Mouse (Mus musculus) gastrocnemius, adult 2 months (tissue): ENCODE results near the gene Ddx19a. TPM values are rescaled to one million over a fixed set of nuclear protein-coding genes. Genes with fewer than 3 reads are reported as not detected.
A peak's percentile ranks its signal among the peaks of the same experiment; 100 is the strongest.
"Not testable (repeated sequence)": the region's sequence is repeated elsewhere in the genome, so short reads cannot be mapped to it uniquely, and the experiment has no call there.

Source experiments
- DNase-seq: peaks from one replicate; pipeline ENCODE4 v3.0.0; 2022
- H3K27ac ChIP-seq: fragments of 200-600 bp; 2 replicates; pipeline ENCODE4 v1.8.1; 2022; ENCODE audit warnings: mild to moderate bottlenecking
- H3K4me3 ChIP-seq: fragments of 200-600 bp; 2 replicates; pipeline ENCODE4 v1.8.1; 2022; ENCODE audit warnings: mild to moderate bottlenecking, moderate library complexity
- CTCF ChIP-seq: fragments of 200-600 bp; IDR thresholded peaks from 2 replicates; pipeline ENCODE4 v1.8.1; 2022; ENCODE audit warnings: antibody characterized with exemption, mild to moderate bottlenecking, moderate library complexity
- intact Hi-C: fragments of 180-260 bp; cut with DNase I; formaldehyde crosslinking; loops from one replicate; pipeline ENCODE4 v1.15.1; 2025
- microRNA-seq: library from miRNA; unstranded; fragments of <30 nt; microRNA quantifications from one replicate; pipeline ENCODE4 v1.2.0, GENCODE M21; 2021
- total RNA-seq, 2 experiments: library from RNA; stranded (reverse); gene quantifications; 2 replicates each; pipeline ENCODE4 v1.2.3; 2021

The Ddx19a gene
- total RNA-seq, 2 experiments from 2014 or later = 29.4 to 30.2 TPM

GRCm38 (mm10) chr8:110940682-110941452 is 56.7 kb downstream of the Ddx19a start:
- Histone ChIP-seq H3K27ac (peak overlapping the region; percentile 90), H3K4me3 (peak overlapping the region; percentile 26)
- DNase-seq = peak; percentile 33
- no peak for TF ChIP-seq CTCF
- intact Hi-C loops = no loop called here

GRCm38 (mm10) chr8:110938882-110939589 is 58.6 kb downstream of the Ddx19a start:
- TF ChIP-seq CTCF = no peak
- Histone ChIP-seq H3K27ac (peak overlapping the region; percentile 90), H3K4me3 (peak overlapping the region; percentile 18)
- intact Hi-C loops = no loop called here
- DNase-seq = peak; percentile 70

GRCm38 (mm10) chr8:110936217-110936616 is 61.4 kb downstream of the Ddx19a start:
- peak overlapping the region; percentile 77 for H3K27ac ChIP-seq
- peak; percentile 82 for DNase-seq
- intact Hi-C loops = no loop called here
- no peak for TF ChIP-seq CTCF
- H3K4me3 ChIP-seq = peak overlapping the region; percentile 44

GRCm38 (mm10) chr8:110933272-110933671 is 64.3 kb downstream of the Ddx19a start:
- Histone ChIP-seq H3K4me3 (no peak overlapping the region), H3K27ac (no peak overlapping the region)
- intact Hi-C loops = no loop called here
- no peak for TF ChIP-seq CTCF
- no peak for DNase-seq

- Histone ChIP-seq H3K4me3 (no peak overlapping the region), H3K27ac (0 out of 2 replicates have a peak overlapping the region, but pooled peaks have one; percentile 72)
- TF ChIP-seq CTCF = no peak
- no peak for DNase-seq
- intact Hi-C loops = no loop called here
These were observed 65.2 kb downstream of the Ddx19a start for GRCm38 (mm10) chr8:110932444-110932843.

- intact Hi-C loops = no loop called here
- peak overlapping the region; percentile 32 for H3K4me3 ChIP-seq
- TF ChIP-seq CTCF = no peak
- H3K27ac ChIP-seq = peak overlapping the region; percentile 72
- DNase-seq = peak; percentile 82
These were observed 66.2 kb downstream of the Ddx19a start for GRCm38 (mm10) chr8:110931176-110931939.

- H3K4me3 ChIP-seq, H3K27ac ChIP-seq, intact Hi-C loops, DNase-seq: not testable (repeated sequence)
These were observed 67.9 kb downstream of the Ddx19a start for GRCm38 (mm10) chr8:110929672-110930071.

- no peak overlapping the region for H3K27ac ChIP-seq
- intact Hi-C loops = no loop called here
- no peak overlapping the region for H3K4me3 ChIP-seq
- DNase-seq = no peak
- TF ChIP-seq CTCF = no peak
These were observed 68.5 kb downstream of the Ddx19a start for GRCm38 (mm10) chr8:110929066-110929465.

GRCm38 (mm10) chr8:110928435-110928834 is 69.2 kb downstream of the Ddx19a start:
- Histone ChIP-seq H3K4me3 (no peak overlapping the region), H3K27ac (peak overlapping the region; percentile 36)
- DNase-seq = no peak
- intact Hi-C loops = no loop called here
- TF ChIP-seq CTCF = no peak

- intact Hi-C loops = no loop called here
- H3K27ac ChIP-seq = peak overlapping the region; percentile 62
These were observed 70.9 kb downstream of the Ddx19a start for GRCm38 (mm10) chr8:110926690-110927089.

GRCm38 (mm10) chr8:110925691-110926140 is 71.9 kb downstream of the Ddx19a start:
- Histone ChIP-seq H3K4me3 (no peak overlapping the region), H3K27ac (peak overlapping the region; percentile 43)
- no peak for DNase-seq
- intact Hi-C loops = no loop called here
- TF ChIP-seq CTCF = no peak

More at GRCm38 (mm10) chr8:110926690-110927089, 70.9 kb downstream of the Ddx19a start:
- no peak overlapping the region for H3K4me3 ChIP-seq
- DNase-seq = no peak
- no peak for TF ChIP-seq CTCF

Small RNA genes within 50 kb of the gene (microRNA-seq; reads per million reads assigned to microRNA genes)
- not detected for gene Gm24103
- gene Mir3473d = not detected

Other genes starting within 250 kb of the Ddx19a start
- 1 to 10 TPM; 5.2 TPM for gene Il34, start 191.9 kb downstream of the Ddx19a start, total RNA-seq
- gene Cog4, start 151.2 kb downstream of the Ddx19a start, total RNA-seq = 10 to 100 TPM; 60.3 to 64.2 TPM
- gene Sf3b3, start 151.0 kb downstream of the Ddx19a start, total RNA-seq = 10 to 100 TPM; 16.9 to 19.7 TPM
- gene Fuk, start 95.3 kb downstream of the Ddx19a start, total RNA-seq = 1 to 10 TPM; 4.4 TPM
- 10 to 100 TPM; 46.4 to 51.0 TPM for gene St3gal2, start 77.9 kb downstream of the Ddx19a start, total RNA-seq
- gene Ddx19b, start 34.0 kb upstream of the Ddx19a start, total RNA-seq = 10 to 100 TPM; 11.4 to 13.0 TPM
- 10 to 100 TPM; 50.5 to 54.2 TPM for gene Aars, start 35.3 kb upstream of the Ddx19a start, total RNA-seq
- not detected for gene Exosc6, start 58.5 kb upstream of the Ddx19a start, total RNA-seq
- gene Clec18a, start 94.6 kb upstream of the Ddx19a start, total RNA-seq = 1 to 10 TPM in 1 of 2 experiments, under 1 TPM in 1; 0.36 to 1.1 TPM
- 100 to 1,000 TPM; 111 to 130 TPM for gene Pdpr, start 96.8 kb upstream of the Ddx19a start, total RNA-seq